Mouse (Mus musculus) kidney, adult 8-10 months (tissue): ENCODE measurements around the gene Hdc.

ENCODE experiments used
- DNase-seq, 2 experiments: peaks; one replicate each; pipeline ENCODE4 v3.0.0; 2022

The Hdc gene

GRCm38 (mm10) chr2:126599005-126599404 lies 20.1 kb downstream of the Hdc start:
- no peak for DNase-seq

GRCm38 (mm10) chr2:126598359-126598758 lies 20.7 kb downstream of the Hdc start:
- DNase-seq, result peak in 1 of 2 experiments; percentile 10

GRCm38 (mm10) chr2:126597279-126598241 lies 21.5 kb downstream of the Hdc start:
- DNase-seq, result peak in 1 of 2 experiments; percentile 22

GRCm38 (mm10) chr2:126596347-126597072 lies 22.6 kb downstream of the Hdc start:
- no peak for DNase-seq

- peak in 1 of 2 experiments; percentile 57 for DNase-seq
Measured at GRCm38 (mm10) chr2:126593831-126594610, 25.1 kb downstream of the Hdc start.

GRCm38 (mm10) chr2:126591304-126591703 lies 27.8 kb downstream of the Hdc start:
- DNase-seq, result no peak

GRCm38 (mm10) chr2:126587468-126587867 lies 31.6 kb downstream of the Hdc start:
- no peak for DNase-seq

- no peak for DNase-seq
Measured at GRCm38 (mm10) chr2:126584621-126585369, 34.3 kb downstream of the Hdc start.

GRCm38 (mm10) chr2:126583960-126584359 lies 35.1 kb downstream of the Hdc start:
- DNase-seq, result no peak

- no peak for DNase-seq
Measured at GRCm38 (mm10) chr2:126579282-126579681, 39.8 kb downstream of the Hdc start.

GRCm38 (mm10) chr2:126577362-126577761 lies 41.7 kb downstream of the Hdc start:
- DNase-seq, result no peak

- peak; percentile 64 to 72 for DNase-seq
Measured at GRCm38 (mm10) chr2:126575391-126576176, 43.5 kb downstream of the Hdc start.

- no peak for DNase-seq
Measured at GRCm38 (mm10) chr2:126572747-126573146, 46.4 kb downstream of the Hdc start.

- DNase-seq, result peak in 1 of 2 experiments; percentile 42
Measured at GRCm38 (mm10) chr2:126572163-126572562, 46.9 kb downstream of the Hdc start.

- no peak for DNase-seq
Measured at GRCm38 (mm10) chr2:126563411-126564105, 55.5 kb downstream of the Hdc start.

GRCm38 (mm10) chr2:126560094-126560493 lies 59.0 kb downstream of the Hdc start:
- no peak for DNase-seq

- DNase-seq, result peak; percentile 58 to 75
Measured at GRCm38 (mm10) chr2:126555533-126555932, 63.6 kb downstream of the Hdc start.

GRCm38 (mm10) chr2:126553291-126553639 lies 65.8 kb downstream of the Hdc start:
- no peak for DNase-seq

- peak; percentile 86 to 87 for DNase-seq
Measured at GRCm38 (mm10) chr2:126552357-126553290, 66.5 kb downstream of the Hdc start, which contains the start of gene Slc27a2. Slc27a2 (plus strand) TSS chr2:126552407.
